Mouse (Mus musculus): ENCODE results near the gene Enkd1.

DNA sequence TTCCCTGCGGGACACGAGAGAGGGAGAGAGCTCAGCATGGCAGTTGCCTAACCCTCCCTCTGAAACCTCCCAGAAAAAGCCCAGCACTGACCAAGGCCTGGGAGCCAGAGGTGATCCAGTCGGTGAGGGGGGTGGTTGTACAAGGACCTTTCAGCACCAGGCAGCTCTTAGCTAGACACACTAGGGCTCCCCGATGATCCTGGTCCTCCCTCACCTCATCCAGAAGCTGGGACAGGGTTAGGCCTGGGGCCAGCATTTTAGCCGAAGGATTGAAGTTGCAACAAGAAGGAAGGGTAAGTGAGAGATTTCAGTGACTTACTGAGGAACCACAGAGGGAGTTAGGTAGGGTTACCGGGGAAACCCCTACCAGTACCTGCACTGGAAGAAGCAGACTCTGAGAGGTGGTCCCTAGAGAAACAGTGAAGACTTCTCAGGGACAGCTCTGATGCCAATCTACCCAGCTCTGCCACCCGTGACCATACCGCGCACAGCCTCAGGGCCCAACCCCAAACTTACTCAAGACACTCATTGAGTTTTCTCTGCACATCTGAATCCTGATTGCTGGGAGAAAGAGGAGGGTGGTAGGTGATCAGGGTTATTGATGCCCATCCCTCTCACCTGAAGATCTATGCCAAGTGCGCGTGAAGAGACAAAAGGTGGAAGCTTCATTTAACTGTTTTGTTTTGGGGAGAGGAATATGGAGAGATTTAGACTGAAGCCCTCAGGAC is 8.4 kb downstream of the Enkd1 start:
- TF ChIP-seq CTCF (IDR thresholded peaks at IDR 0.05; ENCODE audit: low read depth, low read length) (no peak), POLR2AphosphoS5 (IDR thresholded peaks at IDR 0.05; ENCODE audit: insufficient replicate concordance, low read depth, low read length) (no peak), GATA2 (IDR thresholded peaks at IDR 0.05; ENCODE audit: borderline replicate concordance, low read depth, low read length) (no peak), GATA1 (IDR thresholded peaks at IDR 0.05; ENCODE audit: borderline replicate concordance, low read length) (no peak)
